23 mouse cellular contexts compared by ENCODE assay signal in genomic region chr13:32047980-32048959, GRCm38 (mm10).
DNase-seq lines count a peak whose midpoint lies in the region; ATAC-seq and TF ChIP-seq lines count a peak whose summit lies in the region.
"Had no signal": no experiment of that assay in that cellular context is flagged by ENCODE, and none has a peak within 500 bp of the region (broad histone marks: within the 10 kb centered on the region; RNA-seq: fewer than 3 reads in every experiment).

No protein-coding gene starts in this region.

- no peak for TF ChIP-seq POLR2A in limb, embryonic 14.5 days (IDR thresholded peaks at IDR 0.05; ENCODE audit: borderline replicate concordance, extremely low read depth, insufficient read depth, insufficient read length)

- no peaks in the 10 kb centered on the region for H3K9me3 ChIP-seq in heart, embryonic 11.5 days (replicated peaks; ENCODE audit: control insufficient read depth, low read length)
- no peaks in the 10 kb centered on the region for H3K9me3 ChIP-seq in kidney, embryonic 15.5 days (replicated peaks)
- H3K9me3 ChIP-seq in embryonic facial prominence, embryonic 12.5 days = no peaks in the 10 kb centered on the region
- no peaks in the 10 kb centered on the region for H3K9me3 ChIP-seq in limb, embryonic 14.5 days (ENCODE audit: control insufficient read depth, low read length)
- H3K9me3 ChIP-seq: G1E; liver, embryonic 13.5 days; megakaryocyte, embryonic 14.5 days had no signal

- peak overlapping the region; percentile 35; the same call in 1 of the 2 replicates for H3K27ac ChIP-seq in heart, embryonic 11.5 days (ENCODE audit: low read depth, low read length)
- H3K27ac ChIP-seq in kidney, embryonic 15.5 days = 0 out of 2 replicates have a peak overlapping the region, but pooled peaks have one; percentile 37
- H3K27ac ChIP-seq in embryonic facial prominence, embryonic 12.5 days = 0 out of 2 replicates have a peak overlapping the region, but pooled peaks have one; percentile 23
- H3K27ac ChIP-seq in limb, embryonic 14.5 days (replicated peaks; ENCODE audit: low read depth, low read length) = no peak overlapping the region
- H3K27ac ChIP-seq: kidney, postnatal 0 days; liver, embryonic 13.5 days had no signal

- H3K4me1 ChIP-seq in heart, embryonic 11.5 days (ENCODE audit: control insufficient read depth, insufficient read depth, low read length) = peaks cover 6% of the 10 kb centered on the region; the same call in 1 of the 2 replicates
- peaks cover 1% of the 10 kb centered on the region; the same call in 1 of the 2 replicates for H3K4me1 ChIP-seq in kidney, embryonic 15.5 days
- peaks cover 16% of the 10 kb centered on the region for H3K4me1 ChIP-seq in embryonic facial prominence, embryonic 12.5 days
- peaks cover 5% of the 10 kb centered on the region; the same call in 1 of the 2 replicates for H3K4me1 ChIP-seq in limb, embryonic 14.5 days (ENCODE audit: control insufficient read depth, insufficient read depth, low read length)
- H3K4me1 ChIP-seq: liver, embryonic 13.5 days had no signal

- intact Hi-C loops in heart, postnatal 36 days (cut with DNase I) = no loop called here

- DNase-seq in heart, postnatal 36 days = no peak
- no peak for DNase-seq in kidney, adult 18-20 months
- DNase-seq in limb, embryonic 14.5 days (ENCODE audit: low spot score) = peak; percentile 8
- no peak for DNase-seq in thymus, adult 18-20 months
- DNase-seq: adrenal gland, postnatal 10 days; cerebellum, postnatal 10 days; gastrocnemius, postnatal 10 days; heart, adult 18-20 months; liver, embryonic 13.5 days; lung, postnatal 14 days; retina, postnatal 1 day; right cerebral cortex, postnatal 4 days; thymus, postnatal 25 days had no signal

- no peak overlapping the region for H3K4me2 ChIP-seq in heart, embryonic 11.5 days
- H3K4me2 ChIP-seq in kidney, embryonic 15.5 days = no peak overlapping the region
- H3K4me2 ChIP-seq in embryonic facial prominence, embryonic 12.5 days (replicated peaks) = no peak overlapping the region
- no peak overlapping the region for H3K4me2 ChIP-seq in limb, embryonic 14.5 days (replicated peaks; ENCODE audit: low read depth, low read length, severe bottlenecking)
- H3K4me2 ChIP-seq: liver, embryonic 13.5 days had no signal

- H3K36me3 ChIP-seq in heart, embryonic 11.5 days (ENCODE audit: control insufficient read depth, insufficient read depth, low read length) = no peaks in the 10 kb centered on the region
- H3K36me3 ChIP-seq in kidney, embryonic 15.5 days = no peaks in the 10 kb centered on the region
- no peaks in the 10 kb centered on the region for H3K36me3 ChIP-seq in embryonic facial prominence, embryonic 12.5 days
- no peaks in the 10 kb centered on the region for H3K36me3 ChIP-seq in limb, embryonic 14.5 days (ENCODE audit: control insufficient read depth, insufficient read depth, low read length)
- H3K36me3 ChIP-seq: G1E; liver, embryonic 13.5 days had no signal

- ATAC-seq in heart, embryonic 11.5 days (replicated peaks; ENCODE audit: insufficient number of reproducible peaks, low FRiP score, low TSS enrichment) = no peak
- no peak for ATAC-seq in kidney, embryonic 15.5 days (replicated peaks; ENCODE audit: low FRiP score)
- ATAC-seq in embryonic facial prominence, embryonic 12.5 days (ENCODE audit: insufficient number of reproducible peaks, insufficient read depth, low FRiP score, low TSS enrichment) = 0 out of 2 replicates have a peak, but pooled peaks have one; percentile 28
- peak; percentile 62; the same call in 1 of the 2 replicates for ATAC-seq in limb, embryonic 14.5 days (ENCODE audit: low FRiP score, low read depth)
- no peak for ATAC-seq in inflammation-experienced regulatory T-cells, adult 6 months
- ATAC-seq: activated CD4-positive, CD25-positive, alpha-beta regulatory T cell, adult 4 months; forebrain, embryonic 14.5 days; midbrain, embryonic 16.5 days had no signal

- H3K9ac ChIP-seq in heart, embryonic 11.5 days (ENCODE audit: low read depth, low read length) = no peak overlapping the region
- no peak overlapping the region for H3K9ac ChIP-seq in kidney, embryonic 15.5 days
- H3K9ac ChIP-seq in embryonic facial prominence, embryonic 12.5 days = no peak overlapping the region
- no peak overlapping the region for H3K9ac ChIP-seq in limb, embryonic 14.5 days (ENCODE audit: low read depth, low read length, severe bottlenecking)
- H3K9ac ChIP-seq: liver, embryonic 13.5 days had no signal

- 32% methylated on average over 6 of the region's 6 CpGs for WGBS in heart, embryonic 11.5 days (ENCODE audit: insufficient replicate concordance)
- 42% methylated on average over 6 of the region's 6 CpGs for WGBS in kidney, embryonic 15.5 days
- WGBS in embryonic facial prominence, embryonic 12.5 days = 27% methylated on average over 6 of the region's 6 CpGs
- WGBS in limb, embryonic 14.5 days = 57% methylated on average over 6 of the region's 6 CpGs

- H3K27me3 ChIP-seq in heart, embryonic 11.5 days (ENCODE audit: control insufficient read depth, insufficient read depth, low read length) = no peaks in the 10 kb centered on the region
- no peaks in the 10 kb centered on the region for H3K27me3 ChIP-seq in kidney, embryonic 15.5 days
- H3K27me3 ChIP-seq in embryonic facial prominence, embryonic 12.5 days = no peaks in the 10 kb centered on the region
- H3K27me3 ChIP-seq in limb, embryonic 14.5 days (ENCODE audit: control insufficient read depth, insufficient read depth, low read length) = 0 out of 2 replicates have a peak, but pooled peaks cover 5% of the 10 kb centered on the region
- H3K27me3 ChIP-seq: liver, embryonic 13.5 days; megakaryocyte, embryonic 14.5 days had no signal

- no peak overlapping the region for H3K4me3 ChIP-seq in heart, embryonic 11.5 days (ENCODE audit: low read depth, low read length)
- no peak overlapping the region for H3K4me3 ChIP-seq in kidney, embryonic 15.5 days (replicated peaks)
- no peak overlapping the region for H3K4me3 ChIP-seq in embryonic facial prominence, embryonic 12.5 days
- no peak overlapping the region for H3K4me3 ChIP-seq in limb, embryonic 14.5 days (replicated peaks; ENCODE audit: low read length)
- H3K4me3 ChIP-seq: liver, embryonic 13.5 days; megakaryocyte, embryonic 14.5 days had no signal

Comparison
In these comparisons a context has a peak if more than half of its experiments do, and no peak if none do; other contexts are left out.
1. ATAC-seq: peak in embryonic facial prominence, embryonic 12.5 days (single experiment) and limb, embryonic 14.5 days (single experiment); none in heart, embryonic 11.5 days (single experiment), kidney, embryonic 15.5 days (single experiment) and inflammation-experienced regulatory T-cells, adult 6 months (single experiment).